Mouse (Mus musculus): Measurements from ENCODE around the gene Arhgef19. TPM values are rescaled to one million over a fixed set of nuclear protein-coding genes. Genes with fewer than 3 reads are reported as not detected.
A peak's percentile ranks its signal among the peaks of the same experiment; 100 is the strongest.

Gene Arhgef19
- total RNA-seq, 2 experiments from 2014 or later: 15.1 to 21.6 TPM

DNA sequence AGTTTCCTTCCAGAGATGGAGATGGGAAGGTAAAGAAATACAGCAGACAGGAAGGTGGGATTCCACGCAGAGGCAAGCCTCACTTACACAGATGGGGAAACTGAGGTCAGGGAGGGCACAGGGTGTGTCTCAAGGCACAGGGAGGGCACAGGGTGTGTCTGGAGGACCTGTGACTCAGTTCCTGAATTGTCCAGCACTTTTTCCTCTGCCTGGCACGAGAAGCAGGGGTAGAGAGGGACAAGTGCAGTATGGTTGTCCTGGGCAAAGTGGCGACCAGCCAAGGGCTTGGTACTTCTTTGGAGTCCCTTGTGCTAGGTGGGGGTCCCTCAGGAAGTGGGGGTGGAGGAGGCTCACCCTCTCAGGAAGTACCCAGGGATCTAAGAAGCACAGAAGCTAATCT lies 42.8 kb downstream of the Arhgef19 start:
- DNase-seq (ENCODE audit: extremely low spot score in 1 of 2, low spot score in 1 of 2): no peak

- no peak for DNase-seq (ENCODE audit: extremely low spot score in 1 of 2, low spot score in 1 of 2)
These were observed 43.3 kb downstream of the Arhgef19 start for GRCm38 (mm10) chr4:141282623-141283022.

- DNase-seq (ENCODE audit: extremely low spot score in 1 of 2, low spot score in 1 of 2): no peak
These were observed 44.0 kb downstream of the Arhgef19 start for GRCm38 (mm10) chr4:141283176-141283878.

DNA sequence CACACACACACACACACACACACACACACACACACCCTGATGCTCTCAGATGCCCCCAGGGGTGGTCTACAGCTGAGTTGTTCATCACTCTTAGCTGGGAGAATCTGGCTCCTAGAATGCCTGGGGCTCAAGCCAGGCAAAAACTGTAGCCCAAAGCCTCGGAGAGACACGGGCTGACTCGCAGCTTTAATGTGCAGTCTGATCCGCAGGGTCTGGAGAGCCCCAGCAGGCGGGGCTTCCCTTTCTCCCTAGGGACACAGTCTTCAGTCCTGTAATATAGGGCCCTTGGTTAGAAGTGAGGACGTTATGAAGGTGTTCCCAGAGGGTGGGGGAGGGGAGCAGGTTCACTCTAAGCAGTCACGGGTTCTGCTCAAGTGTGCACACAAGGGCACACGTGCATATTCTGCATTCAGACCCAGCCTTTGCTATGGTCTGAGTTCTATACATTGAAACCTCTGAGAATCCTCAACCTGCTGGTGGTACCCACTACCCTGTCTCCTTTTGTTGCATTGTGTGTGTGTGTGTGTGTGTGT lies 44.6 kb downstream of the Arhgef19 start:
- no peak for DNase-seq (ENCODE audit: extremely low spot score in 1 of 2, low spot score in 1 of 2)

GRCm38 (mm10) chr4:141284486-141284885 lies 45.2 kb downstream of the Arhgef19 start:
- DNase-seq (ENCODE audit: extremely low spot score in 1 of 2, low spot score in 1 of 2): no peak

DNA sequence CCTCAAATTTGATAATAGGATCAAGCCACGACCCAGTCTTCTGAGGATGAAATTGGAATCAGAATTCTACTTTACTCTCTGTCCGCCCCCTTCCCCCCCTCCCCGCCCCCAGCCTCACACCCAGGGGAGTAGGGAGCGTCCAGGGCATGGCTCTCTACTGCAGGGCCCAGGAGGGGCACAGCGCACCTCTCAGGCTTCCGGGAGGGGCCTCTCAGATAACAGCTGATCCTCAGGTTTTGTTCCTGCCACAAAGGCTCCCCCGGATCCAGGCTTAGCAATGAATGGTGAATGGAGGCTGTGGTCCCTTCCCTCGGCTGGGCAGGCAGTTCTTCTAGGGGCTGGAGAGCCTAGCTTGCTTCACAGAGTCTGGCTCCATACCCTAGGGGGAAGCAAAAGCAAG lies 45.8 kb downstream of the Arhgef19 start:
- no peak for DNase-seq (ENCODE audit: extremely low spot score in 1 of 2, low spot score in 1 of 2)

GRCm38 (mm10) chr4:141286860-141287517 lies 47.7 kb downstream of the Arhgef19 start:
- DNase-seq (ENCODE audit: extremely low spot score in 1 of 2, low spot score in 1 of 2): no peak

DNA sequence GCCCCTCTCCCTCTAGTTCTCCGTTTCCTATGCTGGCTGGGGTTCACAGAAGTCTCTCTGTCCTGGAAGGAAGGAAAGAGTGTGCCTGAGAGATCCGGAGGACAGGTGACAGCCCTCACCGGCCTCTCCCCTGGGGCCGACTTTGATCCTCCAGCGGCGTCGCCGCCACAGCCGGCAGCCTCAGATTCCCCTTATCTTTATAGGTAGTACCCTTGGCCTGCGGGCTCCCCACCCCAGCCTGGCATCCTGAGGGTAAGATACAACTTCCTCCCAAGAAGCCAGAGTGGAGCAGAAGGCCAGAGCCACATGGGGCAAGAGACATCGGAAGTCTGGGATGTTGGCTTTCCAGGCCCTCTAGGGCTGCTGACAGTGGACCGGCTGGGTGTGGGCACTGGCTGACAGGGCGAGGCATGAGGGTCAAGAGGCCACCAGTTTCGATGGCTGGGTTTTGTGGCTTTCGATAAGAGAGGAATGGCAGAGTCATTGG lies 48.3 kb downstream of the Arhgef19 start:
- no peak for DNase-seq (ENCODE audit: extremely low spot score in 1 of 2, low spot score in 1 of 2)

GRCm38 (mm10) chr4:141288152-141288551 lies 48.9 kb downstream of the Arhgef19 start:
- DNase-seq (ENCODE audit: extremely low spot score in 1 of 2, low spot score in 1 of 2): no peak

DNA sequence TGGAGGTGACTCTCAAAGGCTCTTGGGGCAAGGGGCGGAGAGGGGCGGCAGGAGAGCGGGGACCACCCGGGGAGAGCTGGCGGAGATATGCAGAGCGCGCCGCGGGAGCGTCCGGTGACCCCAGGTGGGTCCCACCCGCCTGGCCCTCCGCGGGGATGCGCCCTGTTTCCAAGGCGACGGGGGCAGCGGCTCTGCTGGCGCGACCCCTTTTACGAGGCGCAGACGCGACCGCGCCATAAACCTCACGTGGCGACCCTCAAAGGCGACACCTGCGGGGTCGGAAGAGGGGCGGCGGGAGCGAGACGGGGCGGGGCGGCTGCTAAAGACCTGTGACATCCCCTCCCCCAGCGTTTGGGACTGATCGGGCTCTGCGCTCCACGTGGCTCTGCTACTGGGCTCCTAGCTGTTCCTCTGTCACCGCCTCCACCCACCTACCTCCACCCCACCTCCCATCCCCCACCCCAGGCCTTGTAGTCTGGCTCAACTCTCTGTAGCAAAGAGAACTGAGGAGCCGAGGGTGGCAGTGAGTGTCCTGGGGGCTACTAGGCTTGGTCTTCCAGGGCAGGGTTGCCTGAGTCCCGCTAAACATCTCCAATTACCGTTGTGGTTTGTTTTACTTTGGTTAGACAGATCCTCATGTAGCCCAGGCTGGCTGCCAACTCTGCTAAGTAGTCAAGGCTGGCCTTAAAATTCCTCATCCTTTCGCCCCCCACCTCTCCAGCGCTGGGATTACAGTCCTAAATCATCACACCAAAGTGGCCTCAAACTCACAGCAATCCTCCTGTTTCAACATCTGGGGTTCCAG lies 52.5 kb downstream of the Arhgef19 start:
- DNase-seq (ENCODE audit: extremely low spot score in 1 of 2, low spot score in 1 of 2): no peak

- DNase-seq (ENCODE audit: extremely low spot score in 1 of 2, low spot score in 1 of 2): no peak
These were observed 56.5 kb downstream of the Arhgef19 start for GRCm38 (mm10) chr4:141295774-141296186.

- no peak for DNase-seq (ENCODE audit: extremely low spot score in 1 of 2, low spot score in 1 of 2)
These were observed 58.6 kb downstream of the Arhgef19 start for GRCm38 (mm10) chr4:141297934-141298333.

- no peak for DNase-seq (ENCODE audit: extremely low spot score in 1 of 2, low spot score in 1 of 2)
These were observed 60.1 kb downstream of the Arhgef19 start for GRCm38 (mm10) chr4:141299356-141299755.

DNA sequence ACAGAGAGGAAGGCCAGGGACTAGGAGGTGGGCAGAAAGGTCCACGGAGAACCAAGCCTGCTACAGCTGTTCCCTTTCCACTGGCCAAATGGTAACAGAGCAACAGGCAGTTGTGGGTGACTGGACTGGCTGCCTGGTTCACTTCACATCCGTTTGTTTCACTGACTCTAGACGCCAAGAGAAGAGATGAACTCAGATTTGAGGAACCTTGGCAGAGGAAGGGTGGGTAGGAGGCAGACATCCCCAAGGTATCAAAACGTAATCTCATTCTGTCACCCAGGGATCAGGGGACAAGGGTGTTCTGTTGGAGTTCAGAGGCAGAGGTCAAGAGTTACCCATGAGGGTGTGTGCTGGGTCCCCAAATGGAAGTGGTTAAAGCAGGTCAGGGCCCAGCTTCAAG lies 60.9 kb downstream of the Arhgef19 start:
- no peak for DNase-seq (ENCODE audit: extremely low spot score in 1 of 2, low spot score in 1 of 2)

GRCm38 (mm10) chr4:141301116-141301553 lies 61.8 kb downstream of the Arhgef19 start, which contains the start of gene Epha2:
Epha2 (plus strand) TSS chr4:141301240.
- peak; percentile 41 to 68 for DNase-seq (ENCODE audit: extremely low spot score in 1 of 2, low spot score in 1 of 2)

DNA sequence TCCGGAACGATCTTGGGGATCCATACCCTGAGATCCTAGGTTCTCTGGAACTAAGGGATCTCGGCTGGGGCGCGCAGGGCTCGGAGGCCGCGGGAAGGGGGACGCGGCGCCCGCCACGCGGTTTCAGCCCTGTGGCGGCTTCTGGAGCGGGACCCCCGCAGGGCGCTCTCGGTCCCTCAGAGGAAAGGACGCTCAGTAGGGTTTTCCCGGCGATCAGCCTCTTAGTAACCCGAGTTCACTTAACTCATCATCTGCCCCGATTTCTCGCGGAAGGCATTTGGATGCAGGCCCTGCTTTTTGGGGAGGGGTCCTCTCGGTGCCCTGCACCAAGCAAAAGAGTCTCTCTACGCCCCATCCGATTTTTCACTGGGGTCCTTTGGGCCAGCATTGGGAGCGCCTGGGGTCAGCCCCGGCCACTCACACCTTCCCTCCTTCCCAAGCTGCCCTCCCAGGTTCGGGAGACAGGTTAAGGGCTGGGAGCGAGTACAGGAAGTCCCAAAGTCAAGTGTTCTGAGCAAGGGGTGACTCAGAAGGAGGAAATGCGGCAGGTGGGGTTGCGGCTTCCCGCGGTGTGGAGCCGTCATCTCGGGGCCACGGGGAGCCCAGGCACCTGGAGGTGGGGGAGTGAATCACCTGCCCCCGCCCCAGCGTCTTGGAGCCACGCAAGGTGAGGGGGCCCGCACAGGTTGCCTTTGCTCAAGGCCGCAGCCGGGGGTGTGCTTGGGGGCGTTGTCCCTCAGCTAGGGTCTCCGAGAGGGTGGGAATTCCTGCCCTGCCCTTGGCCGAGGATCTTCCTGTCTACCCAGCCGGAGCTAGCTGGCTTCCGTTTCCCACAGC lies 62.5 kb downstream of the Arhgef19 start:
- DNase-seq (ENCODE audit: extremely low spot score in 1 of 2, low spot score in 1 of 2): no peak

- DNase-seq (ENCODE audit: extremely low spot score in 1 of 2, low spot score in 1 of 2): no peak
These were observed 63.4 kb downstream of the Arhgef19 start for GRCm38 (mm10) chr4:141302428-141303401.

- DNase-seq (ENCODE audit: extremely low spot score in 1 of 2, low spot score in 1 of 2): no peak
These were observed 64.3 kb downstream of the Arhgef19 start for GRCm38 (mm10) chr4:141303402-141304222.

Measured in layer of hippocampus, postnatal 25 days (tissue).